Mouse (Mus musculus) activated CD4-positive, CD25-positive, alpha-beta regulatory T cell, adult 9 weeks (primary cell): Measurements from ENCODE around the gene Uqcrc2. TPM values are rescaled to one million over a fixed set of nuclear protein-coding genes. Genes with fewer than 3 reads are reported as not detected.

Experiments used
- polyA plus RNA-seq: library from polyadenylated mRNA; unstranded; fragments of 100-300 nt; shearing (Covaris generic); gene quantifications from one replicate; pipeline ENCODE4 v1.2.1, GENCODE M21; 2017

Gene Uqcrc2
- polyA plus RNA-seq = 179 TPM

DNA sequence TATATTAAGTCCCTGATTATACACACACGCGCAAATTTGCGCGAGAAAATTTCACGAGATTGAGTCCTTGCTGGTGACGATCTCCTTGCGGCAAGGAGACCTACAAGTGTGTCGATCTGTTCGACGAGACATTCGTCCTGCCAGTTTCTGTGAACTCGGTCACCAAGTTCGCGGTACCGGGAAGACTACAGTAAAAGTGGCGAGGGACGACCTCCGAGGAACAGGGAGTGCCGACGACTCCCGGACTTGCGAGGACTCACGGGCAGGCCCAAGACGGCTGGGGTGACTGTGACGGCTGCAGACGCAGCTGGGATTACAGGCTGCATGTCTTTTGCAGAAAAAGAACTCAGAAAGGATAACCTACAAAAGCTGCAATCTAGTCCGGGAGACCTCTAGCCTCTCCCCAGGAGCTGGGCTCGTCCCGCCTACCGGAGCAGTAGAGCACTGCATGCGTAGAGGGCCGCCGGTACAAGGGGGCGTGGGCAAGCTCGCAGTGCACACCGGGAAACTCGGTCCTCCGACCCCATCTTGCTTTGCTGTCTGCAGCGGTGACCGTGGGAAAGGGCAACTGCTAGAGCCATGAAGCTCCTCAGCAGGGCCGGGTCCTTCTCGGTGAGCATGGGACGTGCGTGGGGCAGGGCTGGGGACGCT, at the start of gene Uqcrc2:
Gene Uqcrc2 (plus strand): TSS at position 466 of the 651 bp plus-strand sequence.

GRCm38 (mm10) chr7:120670153-120670875, 35.3 kb downstream of the Uqcrc2 start, which contains the start of gene Pdzd9:
Pdzd9 (minus strand) TSS chr7:120670343.

DNA sequence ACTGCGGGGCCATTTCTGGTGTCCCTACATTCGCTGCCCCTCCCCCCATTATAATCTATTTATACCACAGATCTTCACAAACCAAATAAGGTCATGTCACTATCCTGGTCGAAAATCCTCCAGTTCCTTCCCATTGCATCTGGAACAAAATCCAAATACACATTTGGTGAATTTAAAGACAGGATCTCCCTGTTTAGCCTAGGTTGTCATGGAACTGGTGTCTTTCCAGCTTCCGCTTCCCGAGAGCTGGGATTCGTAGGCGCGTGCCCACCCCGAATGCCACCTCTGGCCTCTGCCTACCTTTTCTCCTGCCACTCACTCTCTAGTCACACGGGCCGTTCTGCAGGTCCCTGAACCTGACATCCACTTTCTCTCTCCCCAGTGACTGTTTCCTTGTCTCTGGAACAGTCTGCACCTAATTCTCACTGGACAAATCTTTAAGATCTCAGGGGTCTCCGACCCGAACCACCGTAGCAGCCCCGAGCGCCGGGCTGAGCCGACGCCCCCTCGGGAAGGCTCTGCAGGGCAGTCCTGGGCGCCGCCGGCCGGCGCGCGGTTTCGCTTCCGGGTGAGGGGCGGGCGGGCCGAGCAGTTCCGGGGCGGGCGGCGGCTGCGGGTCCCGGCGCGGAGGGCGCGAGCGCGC, 42.1 kb downstream of the Uqcrc2 start, which contains the start of gene Mosmo:
Gene Mosmo (plus strand): TSS at position 618 of the 643 bp plus-strand sequence.

Other genes starting within 250 kb of the Uqcrc2 start
- not detected for gene Abca16, start 225.5 kb upstream of the Uqcrc2 start, polyA plus RNA-seq
- gene Pdzd9, start 35.2 kb downstream of the Uqcrc2 start, polyA plus RNA-seq = 0.32 TPM
- 2.4 TPM for gene Mosmo, start 42.4 kb downstream of the Uqcrc2 start, polyA plus RNA-seq
- not detected for gene Vwa3a, start 104.1 kb downstream of the Uqcrc2 start, polyA plus RNA-seq
- gene Gm5737, start 177.2 kb downstream of the Uqcrc2 start, polyA plus RNA-seq = not detected
- 13.0 TPM for gene Eef2k, start 207.7 kb downstream of the Uqcrc2 start, polyA plus RNA-seq